Mouse (Mus musculus) embryonic facial prominence, embryonic 11.5 days (tissue): ENCODE data around the gene Ntsr1. TPM values are rescaled to one million over a fixed set of nuclear protein-coding genes. Genes with fewer than 3 reads are reported as not detected.

Experiments used
- ATAC-seq: fragments of 200-750 bp; cut with Nextera tagmentation; replicated peaks from 2 replicates; pipeline ENCODE4 v1.8.0; 2017; ENCODE audit warnings: low read depth; ENCODE audit not compliant: insufficient number of reproducible peaks, low FRiP score, low TSS enrichment
- DNase-seq: peaks from one replicate; pipeline ENCODE4 v3.0.0-alpha.2; 2015; ENCODE audit warnings: low spot score
- H3K27ac ChIP-seq: fragments of 300-500 bp; sonication (generic); replicated peaks from 2 replicates; pipeline ENCODE4 v1.5.1; 2014; ENCODE audit warnings: mild to moderate bottlenecking, low read depth, low read length, control low read depth
- H3K27me3 ChIP-seq: fragments of 300-500 bp; sonication (generic); 2 replicates; pipeline ENCODE4 v1.6.1; 2014; ENCODE audit warnings: mild to moderate bottlenecking, low read length, moderate library complexity, mixed read lengths; ENCODE audit not compliant: control insufficient read depth, insufficient read depth
- H3K36me3 ChIP-seq: fragments of 300-500 bp; sonication (generic); replicated peaks from 2 replicates; pipeline ENCODE4 v1.6.1; 2014; ENCODE audit warnings: low read depth, mild to moderate bottlenecking, low read length, moderate library complexity, mixed read lengths; ENCODE audit not compliant: control insufficient read depth, insufficient read depth
- H3K4me1 ChIP-seq: fragments of 300-500 bp; sonication (generic); 2 replicates; pipeline ENCODE4 v1.6.1; 2014; ENCODE audit warnings: low read length, mixed read lengths; ENCODE audit not compliant: control insufficient read depth, insufficient read depth
- H3K4me2 ChIP-seq: fragments of 300-500 bp; sonication (generic); 2 replicates; pipeline ENCODE4 v1.6.1; 2014; ENCODE audit warnings: low read depth, mild to moderate bottlenecking, control low read depth, low read length, moderate library complexity
- H3K4me3 ChIP-seq: fragments of 300-500 bp; sonication (generic); 2 replicates; pipeline ENCODE4 v1.5.1; 2014; ENCODE audit warnings: low read depth, low read length, control low read depth
- H3K9ac ChIP-seq: fragments of 300-500 bp; sonication (generic); replicated peaks from 2 replicates; pipeline ENCODE4 v1.6.1; 2014; ENCODE audit warnings: mild to moderate bottlenecking, control low read depth, low read length
- H3K9me3 ChIP-seq: fragments of 300-500 bp; sonication (generic); replicated peaks from 2 replicates; pipeline ENCODE4 v1.6.1; 2016; ENCODE audit warnings: mild to moderate bottlenecking, low read length, inconsistent platforms, mixed read lengths; ENCODE audit not compliant: control insufficient read depth
- WGBS: fragments of 180-500 bp; shearing (Covaris S2); extraction: QIAGEN DNeasy Blood & Tissue Kit; methylation state at CpG from one replicate; pipeline ENCODE4 v1.1.7; 2014; 5-methylcytosine and 5-hydroxymethylcytosine counted together
- polyA plus RNA-seq: library from polyadenylated mRNA; unstranded; fragments of >200 nt; fragmentation: Nextera tagmentation; extraction: Ambion mirVana; gene quantifications from 2 replicates; pipeline ENCODE4 v1.2.1, GENCODE M21; 2014

Gene Ntsr1
- polyA plus RNA-seq, 1 experiment from 2014 or later, result 0.27 TPM

DNA sequence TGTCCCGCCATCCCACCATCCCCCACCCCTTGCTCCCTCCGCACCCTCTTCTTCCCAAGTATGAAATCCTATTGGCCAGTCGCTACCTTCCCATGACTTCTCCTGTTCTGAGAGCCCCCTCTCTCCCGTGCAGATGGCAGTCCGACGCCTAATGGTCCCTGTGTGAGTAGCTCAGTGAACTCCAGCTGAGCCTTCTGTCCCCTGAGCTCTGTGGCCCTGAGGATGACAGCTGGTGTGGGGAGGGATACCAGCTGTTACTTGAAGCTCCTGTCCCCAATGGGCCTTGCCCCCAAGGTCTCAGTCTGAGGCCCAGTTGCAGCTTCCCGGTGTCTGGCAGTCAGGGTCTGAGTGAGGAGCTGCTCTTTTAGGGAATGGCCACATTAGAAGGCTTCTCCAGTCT lies 33.3 kb upstream of the Ntsr1 start:
- no peak overlapping the region for H3K27ac ChIP-seq
- ATAC-seq (no peak; the same call in 1 of the 2 replicates), DNase-seq (no peak)
- H3K36me3 ChIP-seq, result no peaks in the 10 kb centered on the region
- no peaks in the 10 kb centered on the region for H3K27me3 ChIP-seq
- H3K4me2 ChIP-seq, result no peak overlapping the region
- no peaks in the 10 kb centered on the region for H3K4me1 ChIP-seq
- no peak overlapping the region for H3K9ac ChIP-seq
- H3K9me3 ChIP-seq, result no peaks in the 10 kb centered on the region
- H3K4me3 ChIP-seq, result no peak overlapping the region
- WGBS, result 74% methylated on average over 7 of the region's 7 CpGs

GRCm38 (mm10) chr2:180468871-180469270 lies 30.9 kb upstream of the Ntsr1 start:
- no peaks in the 10 kb centered on the region for H3K36me3 ChIP-seq
- no peak for ATAC-seq
- WGBS, result 89% methylated on average over 8 of the region's 8 CpGs
- H3K4me3 ChIP-seq, result no peak overlapping the region
- H3K27ac ChIP-seq, result no peak overlapping the region
- H3K4me1 ChIP-seq, result no peaks in the 10 kb centered on the region
- H3K27me3 ChIP-seq, result no peaks in the 10 kb centered on the region
- no peak for DNase-seq
- H3K9me3 ChIP-seq, result no peaks in the 10 kb centered on the region
- H3K4me2 ChIP-seq, result no peak overlapping the region
- H3K9ac ChIP-seq, result no peak overlapping the region

- 67% methylated on average over 9 of the region's 9 CpGs for WGBS
- H3K4me3 ChIP-seq, result no peak overlapping the region
- no peaks in the 10 kb centered on the region for H3K9me3 ChIP-seq
- ATAC-seq (no peak), DNase-seq (no peak)
- H3K4me1 ChIP-seq, result no peaks in the 10 kb centered on the region
- H3K36me3 ChIP-seq, result no peaks in the 10 kb centered on the region
- no peak overlapping the region for H3K9ac ChIP-seq
- H3K4me2 ChIP-seq, result no peak overlapping the region
- no peaks in the 10 kb centered on the region for H3K27me3 ChIP-seq
- H3K27ac ChIP-seq, result no peak overlapping the region
These were observed 30.0 kb upstream of the Ntsr1 start for GRCm38 (mm10) chr2:180469768-180470167.

DNA sequence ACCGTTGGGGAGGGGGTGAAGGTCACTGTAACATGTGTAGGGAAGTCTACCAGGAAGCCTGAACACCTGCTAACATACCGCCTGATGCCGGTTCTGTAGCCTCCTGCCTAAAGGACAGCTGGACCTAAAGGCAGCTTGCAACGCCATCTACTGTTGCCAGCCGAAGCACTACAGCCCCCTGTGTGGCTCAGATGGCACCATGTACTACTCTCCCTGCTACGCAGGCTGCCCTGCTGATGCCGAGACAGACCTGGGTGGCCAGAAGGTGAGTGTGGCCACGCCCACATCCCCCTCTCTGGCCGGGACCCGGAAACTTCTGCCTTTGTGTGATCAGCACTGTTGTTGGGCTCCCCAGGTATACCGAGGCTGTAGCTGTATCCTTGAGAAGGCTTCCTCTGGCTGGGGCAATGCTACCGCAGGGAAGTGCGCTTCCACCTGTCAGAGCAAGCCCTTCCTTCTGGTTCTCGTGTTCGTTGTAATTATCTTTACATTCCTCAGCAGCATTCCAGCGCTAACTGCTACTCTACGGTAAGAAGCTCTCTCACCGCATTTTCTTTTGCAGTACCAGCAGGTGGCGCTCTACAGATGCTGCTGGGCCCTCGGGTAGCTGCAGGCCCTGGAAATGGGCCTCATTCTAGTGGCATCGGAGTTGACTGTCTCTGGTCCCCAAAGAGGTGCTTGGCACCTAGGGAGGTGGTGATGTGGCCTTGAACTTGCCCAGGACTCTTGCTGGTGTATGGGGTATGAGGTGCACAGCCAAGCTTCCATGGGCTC lies 27.3 kb upstream of the Ntsr1 start:
- H3K4me2 ChIP-seq, result no peak overlapping the region
- H3K27me3 ChIP-seq, result no peaks in the 10 kb centered on the region
- no peak overlapping the region for H3K27ac ChIP-seq
- H3K9me3 ChIP-seq, result no peaks in the 10 kb centered on the region
- H3K4me3 ChIP-seq, result no peak overlapping the region
- ATAC-seq (peak; percentile 54), DNase-seq (peak; percentile 63)
- H3K9ac ChIP-seq, result no peak overlapping the region
- H3K36me3 ChIP-seq, result no peaks in the 10 kb centered on the region
- H3K4me1 ChIP-seq, result no peaks in the 10 kb centered on the region
- 4% methylated on average over 21 of the region's 21 CpGs for WGBS

DNA sequence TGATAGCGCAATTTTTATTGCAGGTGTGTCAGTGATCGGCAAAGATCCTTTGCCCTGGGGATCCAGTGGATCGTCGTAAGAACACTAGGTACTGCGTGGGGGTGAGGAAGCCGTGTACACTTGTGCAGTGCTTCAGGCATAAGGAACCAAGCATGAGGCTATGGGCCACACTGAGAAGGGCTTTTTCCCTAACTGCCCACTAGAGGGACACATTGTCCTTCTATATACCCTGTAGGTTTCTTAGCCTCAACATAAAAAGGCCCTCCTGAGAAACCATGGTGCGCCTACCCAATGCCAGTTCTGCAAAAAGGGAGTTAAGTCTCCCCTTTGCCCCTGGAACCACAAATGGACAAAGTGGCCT lies 26.7 kb upstream of the Ntsr1 start:
- H3K36me3 ChIP-seq, result no peaks in the 10 kb centered on the region
- H3K4me1 ChIP-seq, result no peaks in the 10 kb centered on the region
- H3K4me2 ChIP-seq, result no peak overlapping the region
- ATAC-seq (peak; percentile 50), DNase-seq (peak; percentile 83)
- 36% methylated on average over 7 of the region's 7 CpGs for WGBS
- H3K27ac ChIP-seq, result no peak overlapping the region
- no peak overlapping the region for H3K9ac ChIP-seq
- H3K27me3 ChIP-seq, result no peaks in the 10 kb centered on the region
- H3K9me3 ChIP-seq, result no peaks in the 10 kb centered on the region
- no peak overlapping the region for H3K4me3 ChIP-seq

DNA sequence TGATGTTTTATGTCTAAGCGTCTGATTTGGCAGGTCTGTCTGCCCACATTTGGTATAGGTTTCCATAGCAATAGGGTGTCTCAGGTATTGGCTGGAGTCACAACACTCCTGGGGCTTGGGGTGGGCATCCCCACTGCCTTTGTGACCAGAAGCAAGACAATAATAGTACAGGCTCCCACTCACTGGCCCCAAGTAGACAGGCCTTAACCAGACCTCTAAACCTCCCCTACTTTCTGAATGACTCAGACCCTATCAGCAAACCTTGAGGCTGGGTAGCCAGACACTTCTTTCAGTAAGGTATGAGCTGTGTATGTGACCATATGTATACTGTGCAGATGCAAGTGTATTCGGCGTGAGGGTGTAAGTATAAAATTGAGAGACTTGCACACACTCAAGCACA lies 24.9 kb upstream of the Ntsr1 start:
- 92% methylated on average over 3 of the region's 3 CpGs for WGBS
- H3K27ac ChIP-seq, result no peak overlapping the region
- H3K4me1 ChIP-seq, result no peaks in the 10 kb centered on the region
- ATAC-seq (no peak), DNase-seq (no peak)
- H3K27me3 ChIP-seq, result no peaks in the 10 kb centered on the region
- no peak overlapping the region for H3K9ac ChIP-seq
- H3K4me3 ChIP-seq, result no peak overlapping the region
- no peaks in the 10 kb centered on the region for H3K9me3 ChIP-seq
- no peak overlapping the region for H3K4me2 ChIP-seq
- no peaks in the 10 kb centered on the region for H3K36me3 ChIP-seq

- ATAC-seq (no peak), DNase-seq (peak; percentile 22)
- H3K27me3 ChIP-seq, result no peaks in the 10 kb centered on the region
- H3K4me2 ChIP-seq, result no peak overlapping the region
- no peak overlapping the region for H3K27ac ChIP-seq
- H3K9ac ChIP-seq, result no peak overlapping the region
- H3K4me3 ChIP-seq, result no peak overlapping the region
- no peaks in the 10 kb centered on the region for H3K36me3 ChIP-seq
- WGBS, result 18% methylated on average over 16 of the region's 16 CpGs
- H3K9me3 ChIP-seq, result no peaks in the 10 kb centered on the region
- H3K4me1 ChIP-seq, result no peaks in the 10 kb centered on the region
These were observed 17.5 kb upstream of the Ntsr1 start for GRCm38 (mm10) chr2:180482274-180482673.

GRCm38 (mm10) chr2:180484882-180485281 lies 14.9 kb upstream of the Ntsr1 start:
- ATAC-seq, result no peak
- H3K9me3 ChIP-seq, result no peaks in the 10 kb centered on the region
- H3K27ac ChIP-seq, result no peak overlapping the region
- no peaks in the 10 kb centered on the region for H3K27me3 ChIP-seq
- no peak overlapping the region for H3K4me3 ChIP-seq
- no peaks in the 10 kb centered on the region for H3K4me1 ChIP-seq
- H3K9ac ChIP-seq, result no peak overlapping the region; the same call in 1 of the 2 replicates
- H3K4me2 ChIP-seq, result no peak overlapping the region
- no peak for DNase-seq
- 48% methylated on average over 4 of the region's 4 CpGs for WGBS
- no peaks in the 10 kb centered on the region for H3K36me3 ChIP-seq
